Comparison of ENCODE assay signal across 19 mouse cellular contexts in genomic region chr2:150851251-150851650, GRCm38 (mm10). TPM values are rescaled to one million over a fixed set of nuclear protein-coding genes. Genes with fewer than 3 reads are reported as not detected.
A peak's percentile ranks its signal among the peaks of the same experiment; 100 is the strongest.
DNase-seq lines count a peak whose midpoint lies in the region; ATAC-seq and TF ChIP-seq lines count a peak whose summit lies in the region.
"Had no signal": no experiment of that assay in that cellular context is flagged by ENCODE, and none has a peak within 500 bp of the region (broad histone marks: within the 10 kb centered on the region; RNA-seq: fewer than 3 reads in every experiment).

No protein-coding gene starts in this region.

- no peak for ATAC-seq in kidney, embryonic 15.5 days (replicated peaks; ENCODE audit: low FRiP score)
- ATAC-seq in lung, postnatal 0 days, result no peak
- ATAC-seq: hindbrain, embryonic 16.5 days; midbrain, embryonic 13.5 days had no signal

- H3K27me3 ChIP-seq in kidney, adult 2 months (replicated peaks; ENCODE audit: control insufficient read depth, insufficient read depth, low read length), result no peaks in the 10 kb centered on the region
- no peaks in the 10 kb centered on the region for H3K27me3 ChIP-seq in kidney, embryonic 15.5 days
- H3K27me3 ChIP-seq in lung, postnatal 0 days (replicated peaks; ENCODE audit: insufficient read depth, low read length), result no peaks in the 10 kb centered on the region
- H3K27me3 ChIP-seq: embryonic facial prominence, embryonic 15.5 days; midbrain, embryonic 13.5 days had no signal

- no peak for TF ChIP-seq EP300 in lung, postnatal 0 days (IDR thresholded peaks at IDR 0.05)

- H3K4me1 ChIP-seq in kidney, adult 2 months (ENCODE audit: control insufficient read depth, insufficient read depth, low read length), result no peaks in the 10 kb centered on the region
- H3K4me1 ChIP-seq in kidney, embryonic 15.5 days, result no peaks in the 10 kb centered on the region
- H3K4me1 ChIP-seq in lung, postnatal 0 days (ENCODE audit: insufficient read depth, low read depth, low read length), result no peaks in the 10 kb centered on the region
- H3K4me1 ChIP-seq: embryonic facial prominence, embryonic 15.5 days had no signal

- no peaks in the 10 kb centered on the region for H3K36me3 ChIP-seq in kidney, adult 2 months (ENCODE audit: control insufficient read depth, insufficient read depth, low read length)
- 0 out of 2 replicates have a peak, but pooled peaks cover 4% of the 10 kb centered on the region for H3K36me3 ChIP-seq in kidney, embryonic 15.5 days
- H3K36me3 ChIP-seq in lung, postnatal 0 days (ENCODE audit: insufficient read depth, low read length), result no peaks in the 10 kb centered on the region
- H3K36me3 ChIP-seq: midbrain, embryonic 13.5 days had no signal

- 42% methylated on average over 9 of the region's 9 CpGs for WGBS in kidney, adult 2 months
- WGBS in kidney, embryonic 15.5 days, result 54% methylated on average over 9 of the region's 9 CpGs
- WGBS in lung, postnatal 0 days, result 58% methylated on average over 9 of the region's 9 CpGs

- no peak overlapping the region for H3K4me3 ChIP-seq in kidney, adult 2 months (ENCODE audit: insufficient read depth, low read depth, low read length)
- no peak overlapping the region for H3K4me3 ChIP-seq in kidney, embryonic 15.5 days (replicated peaks)
- H3K4me3 ChIP-seq in lung, postnatal 0 days (ENCODE audit: low read depth, low read length), result no peak overlapping the region
- H3K4me3 ChIP-seq: embryonic facial prominence, embryonic 15.5 days; forebrain, embryonic 10.5 days; midbrain, embryonic 13.5 days had no signal

- no peak overlapping the region for H3K27ac ChIP-seq in kidney, adult 2 months (ENCODE audit: insufficient read depth, low read depth, low read length)
- no peak overlapping the region for H3K27ac ChIP-seq in kidney, embryonic 15.5 days
- H3K27ac ChIP-seq in lung, postnatal 0 days (ENCODE audit: low read length), result no peak overlapping the region
- H3K27ac ChIP-seq: embryonic facial prominence, embryonic 15.5 days; forebrain, embryonic 10.5 days; midbrain, embryonic 13.5 days had no signal

- TF ChIP-seq CTCF in kidney, adult 2 months (conservative IDR thresholded peaks at IDR 0.05; ENCODE audit: insufficient read depth, insufficient read length, low read depth, low read length), result peak; percentile 42
- peak; percentile 12; the same call in 1 of the 2 replicates for TF ChIP-seq CTCF in lung, postnatal 0 days (IDR thresholded peaks at IDR 0.05)

- H3K9me3 ChIP-seq in kidney, embryonic 15.5 days (replicated peaks), result no peaks in the 10 kb centered on the region
- no peaks in the 10 kb centered on the region for H3K9me3 ChIP-seq in lung, postnatal 0 days (ENCODE audit: low read length)
- H3K9me3 ChIP-seq: embryonic facial prominence, embryonic 15.5 days; forebrain, embryonic 10.5 days; midbrain, embryonic 13.5 days had no signal

- no peak overlapping the region for H3K4me2 ChIP-seq in kidney, embryonic 15.5 days
- no peak overlapping the region for H3K4me2 ChIP-seq in lung, postnatal 0 days (replicated peaks; ENCODE audit: low read depth, low read length)
- H3K4me2 ChIP-seq: embryonic facial prominence, embryonic 15.5 days; midbrain, embryonic 13.5 days had no signal

- DNase-seq in kidney, adult 2 months, result peak; percentile 40
- DNase-seq in lung, postnatal 0 days (ENCODE audit: low spot score), result no peak
- no peak for DNase-seq in lung, postnatal 10 days
- DNase-seq in kidney, postnatal 36 days, result peak; percentile 41 to 51
- peak; percentile 41 for DNase-seq in testis, postnatal 10 days (ENCODE audit: low spot score)
- DNase-seq in embryo, embryonic 10.5 days (ENCODE audit: low spot score), result no peak
- DNase-seq: cerebellum, adult 9-11 months; embryo, embryonic 11 days; heart, postnatal 36 days; lung, adult 18-20 months; lung, postnatal 4 days; right cerebral cortex, adult 18-20 months; spleen, adult 18-20 months; thymus, postnatal 25 days had no signal

- no peak overlapping the region for H3K9ac ChIP-seq in kidney, embryonic 15.5 days
- no peak overlapping the region for H3K9ac ChIP-seq in lung, postnatal 0 days (replicated peaks; ENCODE audit: low read depth)
- H3K9ac ChIP-seq: embryonic facial prominence, embryonic 15.5 days; midbrain, embryonic 13.5 days had no signal

- TF ChIP-seq POLR2A in kidney, adult 2 months (IDR thresholded peaks at IDR 0.05; ENCODE audit: low read depth, low read length), result no peak

RNA-seq across cellular contexts. Expression of gene Abhd12, which starts 53.3 kb away (rescaled TPM):
- 62.6 and 64.2 TPM in 2 replicates for polyA plus RNA-seq in kidney, adult 2 months (2012; rRNA removed)
- 62.3 and 63.5 TPM in 2 replicates for polyA plus RNA-seq in kidney, embryonic 15.5 days (2015; fragmentation: Nextera tagmentation; extraction: Ambion mirVana)
- 56.5 and 57.3 TPM in 2 replicates for polyA plus RNA-seq in lung, postnatal 0 days (2015; fragmentation: Nextera tagmentation; extraction: Ambion mirVana)

RNA-seq across cellular contexts. Expression of gene Gins1, which starts 53.9 kb away (rescaled TPM):
- polyA plus RNA-seq in kidney, adult 2 months (2012; rRNA removed), result 0.52 and 0.57 TPM in 2 replicates
- polyA plus RNA-seq in kidney, embryonic 15.5 days (2015; fragmentation: Nextera tagmentation; extraction: Ambion mirVana), result 49.3 TPM in 2 replicates
- 4.4 and 6.1 TPM in 2 replicates for polyA plus RNA-seq in lung, postnatal 0 days (2015; fragmentation: Nextera tagmentation; extraction: Ambion mirVana)

Comparison
In these comparisons a context has a peak if more than half of its experiments do, and no peak if none do; other contexts are left out.
1. DNase-seq: peak in kidney, adult 2 months (single experiment), kidney, postnatal 36 days (2 of 2) and testis, postnatal 10 days (single experiment); none in lung, postnatal 0 days (single experiment), lung, postnatal 10 days (single experiment) and embryo, embryonic 10.5 days (single experiment).